Mouse (Mus musculus): ENCODE results near the gene Gm38100. TPM values are rescaled to one million over a fixed set of nuclear protein-coding genes. Genes with fewer than 3 reads are reported as not detected.

The Gm38100 gene
- total RNA-seq (2021): not detected

GRCm38 (mm10) chr1:175920029-175920428 lies at the start of gene Gm38100:
Gm38100 (plus strand) TSS chr1:175920329.
- intact Hi-C loops (cut with DNase I): loop anchor here (5.0 kb wide), 3 partner anchors 248 to 878 kb away; no protein-coding TSS in a partner anchor
- DNase-seq: no peak

GRCm38 (mm10) chr1:175870716-175871115 lies 49.4 kb upstream of the Gm38100 start:
- intact Hi-C loops (cut with DNase I): no loop called here

GRCm38 (mm10) chr1:175872028-175872816 lies 47.9 kb upstream of the Gm38100 start:
- DNase-seq: peak; percentile 62 to 67
- intact Hi-C loops (cut with DNase I): no loop called here

More at GRCm38 (mm10) chr1:175870716-175871115, 49.4 kb upstream of the Gm38100 start:
- no peak for DNase-seq

- peak; percentile 92 to 94 for DNase-seq
- intact Hi-C loops (cut with DNase I): loop anchor here (5.0 kb wide), 2 partner anchors 188 to 253 kb away; partner anchors contain the start of genes Chml, Fh1 and Opn3
Measured at GRCm38 (mm10) chr1:175880453-175881296, 39.5 kb upstream of the Gm38100 start, which contains the start of gene Exo1. Exo1 (plus strand) TSS chr1:175880581.

- intact Hi-C loops (cut with DNase I): loop anchor here (5.0 kb wide), 2 partner anchors 191 to 256 kb away; partner anchors contain the start of genes Chml, Fh1 and Opn3
- DNase-seq: no peak
Measured at GRCm38 (mm10) chr1:175883398-175883797, 36.7 kb upstream of the Gm38100 start.

- intact Hi-C loops (cut with DNase I): no loop called here
- no peak for DNase-seq
Measured at GRCm38 (mm10) chr1:175893263-175893662, 26.9 kb upstream of the Gm38100 start.

- DNase-seq: no peak
- intact Hi-C loops (cut with DNase I): no loop called here
Measured at GRCm38 (mm10) chr1:175893726-175894125, 26.4 kb upstream of the Gm38100 start.

- DNase-seq: no peak
- intact Hi-C loops (cut with DNase I): no loop called here
Measured at GRCm38 (mm10) chr1:175911207-175911606, 8.9 kb upstream of the Gm38100 start.

- intact Hi-C loops (cut with DNase I): no loop called here
- DNase-seq: no peak
Measured at GRCm38 (mm10) chr1:175912038-175912437, 8.1 kb upstream of the Gm38100 start.

GRCm38 (mm10) chr1:175913728-175914303 lies 6.3 kb upstream of the Gm38100 start:
- DNase-seq: no peak
- intact Hi-C loops (cut with DNase I): no loop called here

- intact Hi-C loops (cut with DNase I): loop anchor here (5.0 kb wide), 3 partner anchors 249 to 879 kb away; no protein-coding TSS in a partner anchor
- peak; percentile 26 to 43 for DNase-seq
Measured at GRCm38 (mm10) chr1:175921091-175921490, 962 bp downstream of the Gm38100 start.

GRCm38 (mm10) chr1:175923848-175924787 lies 4.0 kb downstream of the Gm38100 start:
- DNase-seq: peak; percentile 78 to 87

GRCm38 (mm10) chr1:175931391-175931790 lies 11.3 kb downstream of the Gm38100 start:
- intact Hi-C loops (cut with DNase I): loop anchor here (10.0 kb wide), 1 partner anchor 933 kb away; no protein-coding TSS in a partner anchor

More at GRCm38 (mm10) chr1:175923848-175924787, 4.0 kb downstream of the Gm38100 start:
- intact Hi-C loops (cut with DNase I): loop anchor here (2.0 to 5.0 kb wide), 4 partner anchors 252 to 882 kb away; partner anchors contain the start of gene Fh1

GRCm38 (mm10) chr1:175936282-175936737 lies 16.2 kb downstream of the Gm38100 start:
- DNase-seq: peak; percentile 72 to 85
- intact Hi-C loops (cut with DNase I): loop anchor here (1.0 to 10.0 kb wide), 3 partner anchors 286 to 928 kb away; no protein-coding TSS in a partner anchor

More at GRCm38 (mm10) chr1:175931391-175931790, 11.3 kb downstream of the Gm38100 start:
- peak; percentile 15 to 36 for DNase-seq

- DNase-seq: no peak
- intact Hi-C loops (cut with DNase I): loop anchor here (10.0 kb wide), 1 partner anchor 926 kb away; no protein-coding TSS in a partner anchor
Measured at GRCm38 (mm10) chr1:175938731-175939130, 18.6 kb downstream of the Gm38100 start.

- intact Hi-C loops (cut with DNase I): no loop called here
Measured at GRCm38 (mm10) chr1:175943168-175943567, 23.0 kb downstream of the Gm38100 start.

GRCm38 (mm10) chr1:175946718-175947315 lies 26.7 kb downstream of the Gm38100 start:
- intact Hi-C loops (cut with DNase I): no loop called here
- no peak for DNase-seq

More at GRCm38 (mm10) chr1:175943168-175943567, 23.0 kb downstream of the Gm38100 start:
- DNase-seq: no peak

GRCm38 (mm10) chr1:175950421-175950820 lies 30.3 kb downstream of the Gm38100 start:
- intact Hi-C loops (cut with DNase I): no loop called here
- no peak for DNase-seq
